Mouse (Mus musculus): ENCODE data around the gene Arhgap6.

- no peak for TF ChIP-seq GATA1 (IDR thresholded peaks at IDR 0.05; ENCODE audit: borderline replicate concordance, low read length)
- no peak for TF ChIP-seq FLI1 (IDR thresholded peaks at IDR 0.05; ENCODE audit: low read length)
Observed at GRCm38 (mm10) chrX:168977776-168978175, 182.9 kb downstream of the Arhgap6 start.
